Mouse (Mus musculus): ENCODE measurements around the gene Slc3a1. TPM values are rescaled to one million over a fixed set of nuclear protein-coding genes. Genes with fewer than 3 reads are reported as not detected.

Gene Slc3a1
- total RNA-seq, 4 experiments from 2014 or later = not detected

DNA sequence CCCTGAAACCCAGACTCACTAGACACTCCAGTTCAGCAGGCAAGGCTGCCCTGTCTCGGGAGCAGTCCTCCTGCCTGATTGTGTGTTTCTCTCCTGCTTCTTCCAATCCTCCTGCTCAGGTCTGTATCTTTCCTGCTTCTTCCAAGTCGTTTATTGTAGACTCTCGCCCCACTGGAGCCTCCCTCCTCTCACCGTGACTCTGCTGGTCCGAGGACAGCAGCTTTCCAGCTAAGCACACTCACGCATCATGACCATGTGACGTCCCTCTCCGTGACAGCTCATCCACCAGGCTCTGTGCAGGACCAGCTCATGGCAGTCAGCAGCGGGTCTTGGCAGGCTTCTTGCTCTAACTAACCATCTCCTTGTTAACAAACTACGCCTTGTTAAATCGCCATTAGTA, 5.9 kb downstream of the Slc3a1 start:
- no peak for DNase-seq (ENCODE audit: low spot score in 2 of 2)

DNA sequence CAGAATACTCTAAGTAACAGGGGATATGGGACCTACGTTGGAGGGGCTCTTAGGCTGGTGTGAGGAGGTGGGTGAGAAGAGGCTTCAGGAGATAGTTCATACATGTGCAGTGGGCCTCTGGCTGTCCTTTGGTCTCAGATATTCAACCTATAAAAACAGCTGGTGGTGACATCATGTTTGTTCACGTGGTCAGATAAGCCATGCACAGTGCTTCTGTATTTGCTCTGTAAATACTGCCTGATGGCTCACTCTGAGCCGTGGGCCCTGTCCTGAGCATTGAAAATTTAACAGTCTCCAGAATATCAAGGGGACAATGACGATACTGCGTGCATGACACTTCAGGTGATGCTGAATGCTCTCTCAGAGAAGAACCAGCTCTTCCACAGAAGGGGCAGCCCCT, 9.7 kb downstream of the Slc3a1 start:
- DNase-seq (ENCODE audit: low spot score in 2 of 2) = no peak

DNA sequence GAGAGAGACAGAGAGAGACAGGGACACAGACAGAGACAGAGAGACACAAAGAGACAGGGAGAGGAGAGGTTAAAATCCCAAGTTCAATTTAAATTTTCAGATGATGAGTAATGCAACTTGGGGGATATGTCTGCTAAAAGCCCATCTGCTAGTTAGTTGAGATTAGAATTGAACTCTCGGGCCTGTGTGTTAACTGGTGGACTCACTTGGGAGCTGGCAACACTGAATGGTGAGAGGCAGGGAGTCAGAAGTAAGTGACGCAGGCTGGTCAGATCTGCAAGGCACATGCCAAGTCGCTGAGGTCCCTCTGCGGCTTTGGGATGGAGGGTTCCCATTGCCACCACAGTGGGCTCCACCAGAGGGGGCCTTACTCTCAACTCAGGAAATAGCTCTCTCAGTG, 10.1 kb downstream of the Slc3a1 start:
- no peak for DNase-seq (ENCODE audit: low spot score in 2 of 2)

DNA sequence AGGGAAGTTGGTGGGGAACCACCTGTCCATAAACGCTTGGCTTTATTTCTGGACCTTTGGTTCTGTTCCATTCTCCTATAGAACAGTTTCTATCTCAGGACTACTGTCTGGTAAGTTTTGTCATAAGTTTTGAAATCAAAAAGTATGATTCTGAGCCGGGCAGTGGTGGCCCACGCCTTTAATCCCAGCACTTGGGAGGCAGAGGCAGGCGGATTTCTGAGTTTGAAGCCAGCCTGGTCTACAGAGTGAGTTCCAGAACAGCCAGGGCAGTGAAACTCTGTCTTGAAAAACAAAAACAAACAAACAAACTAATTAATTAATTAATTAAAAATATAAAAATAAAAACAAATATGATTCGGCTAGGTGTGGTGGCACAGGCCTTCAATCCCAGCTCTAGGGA, 10.6 kb downstream of the Slc3a1 start:
- no peak for DNase-seq (ENCODE audit: low spot score in 2 of 2)

DNA sequence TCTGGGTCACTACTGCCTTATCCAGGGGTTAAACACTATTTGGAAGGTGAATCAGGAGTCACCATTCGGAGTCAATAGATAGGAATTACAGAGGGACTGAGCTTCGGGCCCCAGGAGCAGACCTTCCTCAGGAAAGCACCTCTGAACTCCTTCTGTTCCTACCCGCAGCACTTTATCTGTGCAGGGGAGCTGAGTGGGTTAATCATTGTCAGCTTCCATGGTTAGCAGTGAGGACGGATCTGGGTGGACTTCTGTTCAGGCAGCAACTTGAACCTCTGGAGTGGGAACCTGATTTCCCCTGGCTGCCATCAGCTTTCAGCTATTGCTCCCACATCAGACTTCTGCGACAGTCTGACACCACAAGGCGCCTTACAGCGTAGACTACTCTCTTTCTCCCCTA, 12.7 kb downstream of the Slc3a1 start:
- DNase-seq (ENCODE audit: low spot score in 2 of 2) = no peak

DNA sequence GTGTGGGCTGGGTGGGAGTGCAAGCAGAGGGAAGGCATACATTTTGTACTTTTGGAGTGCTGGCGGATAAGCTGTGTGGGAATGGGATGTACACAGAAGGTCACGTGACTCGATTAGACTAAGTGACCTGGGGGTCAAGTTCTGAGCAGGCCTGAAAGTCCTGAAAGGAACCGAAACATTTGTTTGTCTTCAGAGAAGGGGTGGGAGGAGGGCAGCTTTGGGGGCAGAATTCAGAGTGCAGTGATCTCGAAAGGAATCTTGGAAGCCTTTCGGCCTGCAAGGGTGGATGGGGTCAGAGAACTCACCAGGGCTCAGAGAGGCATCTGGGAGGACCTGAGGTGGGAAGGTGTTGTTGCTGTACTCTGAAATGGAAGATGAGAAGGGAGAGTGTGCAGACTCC, 14.2 kb downstream of the Slc3a1 start:
- DNase-seq (ENCODE audit: low spot score in 2 of 2) = no peak

DNA sequence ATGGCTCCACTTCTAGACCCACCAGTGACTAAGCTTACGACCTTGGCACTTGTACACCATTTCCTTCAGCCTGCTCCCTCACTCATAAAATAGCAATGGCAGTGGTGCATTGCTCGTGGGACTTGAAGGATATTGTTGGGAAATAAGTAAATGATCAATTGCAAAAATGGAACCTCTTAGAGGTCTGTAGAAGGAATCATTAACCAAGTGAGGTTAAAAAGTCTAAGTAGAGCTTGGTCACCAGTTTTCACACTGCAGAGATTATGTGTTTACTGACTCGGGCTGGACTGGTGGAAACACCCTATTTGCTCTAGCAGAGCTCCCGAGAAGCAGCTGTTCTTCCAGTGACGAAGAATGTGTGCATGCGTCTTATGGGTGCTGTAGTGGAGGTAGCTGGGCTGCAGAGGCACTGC, 15.2 kb downstream of the Slc3a1 start:
- DNase-seq (ENCODE audit: low spot score in 2 of 2) = no peak

DNA sequence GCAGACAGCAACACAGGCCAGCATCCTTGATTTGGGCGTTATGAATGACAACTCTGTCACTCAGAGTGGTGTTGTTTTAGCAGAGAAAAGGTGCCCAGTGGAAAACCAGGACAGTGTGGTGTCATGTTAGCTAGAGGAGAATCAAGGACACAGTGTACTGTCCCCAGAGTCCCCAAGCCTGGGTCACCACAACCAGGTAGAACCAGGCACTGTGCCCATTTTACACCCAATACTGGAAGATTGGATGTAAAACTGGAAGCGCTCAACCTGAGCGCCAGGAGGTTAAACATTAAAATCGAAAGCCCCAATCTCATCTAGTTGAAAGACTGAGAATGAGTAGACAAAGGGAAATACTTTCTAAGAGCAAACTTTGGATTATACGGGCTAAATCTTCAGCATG, 16.3 kb downstream of the Slc3a1 start:
- no peak for DNase-seq (ENCODE audit: low spot score in 2 of 2)

DNA sequence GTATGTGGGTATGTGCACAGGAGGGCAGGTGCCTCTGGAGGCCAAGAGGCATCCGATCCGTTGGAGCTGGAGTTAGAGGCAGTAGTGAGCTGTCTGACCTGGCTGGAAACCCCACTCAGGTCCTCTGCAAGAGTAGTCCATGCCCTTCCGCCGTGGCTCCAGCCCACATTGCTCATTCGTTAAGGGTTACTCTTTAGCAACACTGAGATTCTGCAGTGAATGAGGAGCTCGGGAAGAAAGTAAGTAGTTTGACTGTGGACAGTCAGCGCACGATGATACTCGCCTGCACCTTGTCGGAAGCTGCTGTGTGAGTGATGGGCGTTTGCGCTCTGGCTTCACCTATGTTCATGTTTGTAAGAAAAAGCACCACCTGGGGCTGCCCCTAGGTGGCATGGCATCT, 17.0 kb downstream of the Slc3a1 start:
- no peak for DNase-seq (ENCODE audit: low spot score in 2 of 2)

DNA sequence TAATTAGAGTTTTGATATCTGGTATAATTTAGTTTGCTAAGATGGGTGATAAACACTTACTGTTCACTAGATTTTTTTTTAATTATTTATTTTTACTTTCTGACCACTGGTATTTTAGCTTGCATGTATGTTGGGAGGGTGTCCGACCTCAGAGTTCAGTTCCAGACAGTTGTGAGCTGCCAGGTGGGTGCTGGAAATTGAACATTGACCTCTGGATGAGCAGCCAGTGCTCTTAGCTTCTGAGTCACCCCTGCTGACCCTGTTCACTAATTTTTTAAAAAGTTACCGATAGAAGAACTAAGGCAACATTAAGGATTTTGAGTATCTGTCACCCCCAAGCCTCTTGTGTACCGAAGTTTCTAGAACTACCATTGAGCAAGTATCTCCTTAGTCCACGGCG, 20.2 kb downstream of the Slc3a1 start:
- DNase-seq (ENCODE audit: low spot score in 2 of 2) = no peak

DNA sequence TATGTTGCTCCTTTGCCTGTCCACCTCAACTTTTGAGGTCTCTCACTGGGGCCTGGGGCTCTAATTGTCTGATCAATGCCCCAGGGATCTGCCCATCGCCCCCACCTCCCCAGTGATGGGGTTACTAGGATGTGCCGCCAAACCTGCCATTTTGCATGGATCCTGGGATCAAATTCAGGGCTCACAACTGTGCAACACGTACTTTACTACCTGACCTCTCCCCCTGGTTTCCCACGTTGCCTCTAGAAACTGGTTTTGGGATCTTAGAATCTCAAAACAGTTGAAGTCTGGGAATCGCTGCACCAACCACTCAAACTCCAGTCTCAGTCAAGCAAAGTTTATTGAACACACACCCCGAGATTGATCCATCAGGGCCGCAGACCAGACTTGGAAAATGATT, 30.1 kb downstream of the Slc3a1 start:
- DNase-seq (ENCODE audit: low spot score in 2 of 2) = no peak

DNA sequence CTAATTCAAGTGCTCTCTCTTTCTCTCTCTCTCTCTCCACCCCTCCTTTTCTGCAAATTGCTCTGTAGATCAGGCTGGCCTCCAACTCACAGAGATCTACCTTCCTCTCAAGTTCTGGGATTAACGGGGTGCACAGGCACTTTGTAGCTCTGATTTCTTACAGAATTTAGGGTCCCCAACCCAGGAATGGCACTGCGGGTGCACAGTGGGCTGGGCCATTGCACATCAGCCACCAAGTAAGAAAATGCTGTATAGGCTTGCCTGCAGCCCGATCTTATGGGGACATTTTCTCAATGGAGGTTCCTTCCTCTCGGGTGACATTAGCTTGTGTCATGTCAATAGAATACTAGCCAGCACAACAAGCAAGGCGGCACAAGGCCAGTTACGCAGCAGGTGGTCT, 31.0 kb downstream of the Slc3a1 start:
- DNase-seq (ENCODE audit: low spot score in 2 of 2) = no peak

DNA sequence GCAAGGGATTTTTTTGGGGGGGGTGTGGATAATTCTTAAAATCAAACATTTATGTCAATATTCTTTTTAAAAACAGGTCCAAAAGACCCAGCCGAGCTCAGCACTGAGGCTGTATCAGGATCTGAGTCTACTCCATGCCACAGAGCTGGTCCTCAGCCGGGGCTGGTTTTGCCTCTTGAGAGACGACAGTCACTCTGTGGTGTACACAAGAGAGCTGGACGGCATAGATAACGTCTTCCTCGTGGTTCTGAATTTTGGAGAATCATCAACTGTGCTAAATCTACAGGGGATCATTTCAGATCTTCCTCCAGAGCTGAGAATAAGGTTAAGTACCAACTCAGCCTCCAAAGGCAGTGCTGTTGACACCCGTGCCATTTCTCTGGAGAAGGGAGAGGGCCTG, 35.4 kb downstream of the Slc3a1 start:
- no peak for DNase-seq (ENCODE audit: low spot score in 2 of 2)

DNA sequence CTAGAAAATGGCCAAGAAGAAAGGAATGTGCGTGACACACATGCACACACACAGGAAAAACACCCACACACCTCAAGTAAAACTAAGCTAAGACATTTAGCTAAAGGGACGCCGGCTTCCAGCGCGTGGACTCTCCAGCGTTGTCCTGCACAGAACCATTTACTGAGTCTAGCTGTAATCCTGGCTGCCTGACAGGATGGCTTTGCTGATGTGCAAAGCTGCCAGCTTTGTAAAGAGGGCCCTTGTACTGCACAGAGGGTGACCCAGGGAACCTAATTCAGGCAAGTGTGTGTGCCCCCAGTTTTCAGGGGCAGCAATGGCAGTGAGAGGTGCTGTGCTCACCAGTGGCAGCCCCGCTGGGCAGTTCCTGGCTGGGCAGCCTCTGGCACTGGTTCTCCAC, 39.2 kb downstream of the Slc3a1 start:
- no peak for DNase-seq (ENCODE audit: low spot score in 2 of 2)

DNA sequence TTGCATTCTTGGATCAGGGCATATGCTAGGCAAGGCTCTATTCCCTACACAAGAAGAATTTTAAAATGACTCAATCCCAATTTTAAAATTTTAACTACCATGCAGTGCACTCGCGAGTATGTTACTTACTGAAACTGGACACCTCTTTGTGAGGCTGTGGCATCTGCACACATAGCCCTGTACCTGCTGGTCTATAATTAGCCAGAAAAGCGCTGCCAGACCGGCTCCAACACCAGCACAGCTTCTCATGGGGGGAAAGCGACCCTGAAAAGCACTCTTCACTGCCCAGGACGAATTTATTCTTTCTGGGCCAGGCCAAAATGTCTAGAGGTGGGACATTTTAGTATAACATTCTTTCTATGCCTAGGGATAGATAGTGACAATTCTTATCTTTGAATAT, 42.5 kb downstream of the Slc3a1 start:
- DNase-seq (ENCODE audit: low spot score in 2 of 2) = no peak

DNA sequence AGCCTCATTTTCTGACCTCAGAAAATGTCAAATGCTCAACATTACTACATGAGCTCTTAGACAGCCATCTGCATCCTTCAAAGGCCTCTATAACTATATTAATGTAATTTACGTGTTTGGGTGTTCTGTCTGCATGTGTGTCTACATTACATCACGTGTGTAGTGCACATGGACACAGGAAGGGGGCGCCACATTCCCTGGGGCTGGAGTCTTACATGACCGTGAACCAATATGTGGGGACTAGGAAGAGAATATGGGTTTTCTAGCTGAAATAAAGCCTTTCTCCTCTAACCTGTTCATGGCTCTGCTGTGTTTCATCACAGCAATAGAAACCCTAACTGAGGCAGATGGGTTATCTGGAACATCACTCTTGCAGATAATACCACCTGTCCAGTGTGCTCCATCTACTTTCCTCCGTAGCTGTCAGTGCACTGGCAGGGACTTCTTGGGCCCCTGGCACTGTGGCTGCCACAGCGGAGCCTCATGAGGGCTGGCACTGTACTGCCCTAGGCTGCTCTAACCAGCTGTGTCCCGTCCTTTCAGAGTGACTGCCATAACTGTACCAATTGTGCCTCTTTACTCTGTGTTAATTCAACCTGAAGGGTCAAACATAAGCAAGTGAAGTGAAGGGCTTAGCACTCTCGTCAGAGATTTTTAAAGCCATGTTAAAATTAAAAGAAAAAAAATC, 43.1 kb downstream of the Slc3a1 start:
- no peak for DNase-seq (ENCODE audit: low spot score in 2 of 2)

DNA sequence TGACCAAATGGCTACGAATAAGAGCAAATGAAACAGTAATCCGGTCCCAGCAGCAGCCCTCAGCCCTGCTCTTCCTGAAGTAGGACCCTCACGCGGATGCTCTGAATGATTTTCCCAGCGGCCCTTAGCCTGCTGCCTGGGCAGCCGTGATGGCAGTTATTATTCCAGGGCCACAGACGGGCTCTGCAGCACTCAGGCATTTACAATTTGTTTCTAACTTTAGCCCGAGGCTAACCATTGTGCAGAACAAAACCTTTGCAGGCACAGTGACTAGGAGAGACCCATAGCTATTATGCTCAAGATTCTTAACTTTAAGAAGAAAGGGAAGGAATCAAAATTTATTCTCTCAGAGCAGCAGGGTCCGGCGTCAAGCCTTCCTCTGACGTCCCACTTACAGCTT, 44.2 kb downstream of the Slc3a1 start:
- DNase-seq (ENCODE audit: low spot score in 2 of 2) = no peak

DNA sequence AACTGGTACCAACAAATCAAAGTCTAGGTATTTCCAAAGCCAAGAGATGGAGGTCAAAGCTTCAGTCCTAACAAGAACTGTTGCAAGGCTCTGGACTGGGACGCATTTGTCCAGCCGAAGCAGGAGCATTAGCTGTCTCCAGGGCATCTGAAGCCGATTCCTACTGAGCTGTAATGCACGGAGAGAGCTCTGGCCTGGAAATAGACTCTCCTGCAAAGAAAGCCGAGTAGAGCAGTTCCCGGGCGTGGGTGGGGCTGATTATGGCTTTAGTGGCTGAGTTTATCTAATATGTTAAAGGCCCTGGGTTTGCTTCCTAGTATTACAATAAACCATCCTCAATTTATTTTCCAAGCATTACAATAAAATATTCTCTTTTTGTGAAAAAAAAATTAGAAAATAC, 45.0 kb downstream of the Slc3a1 start:
- DNase-seq (ENCODE audit: low spot score in 2 of 2) = no peak

DNA sequence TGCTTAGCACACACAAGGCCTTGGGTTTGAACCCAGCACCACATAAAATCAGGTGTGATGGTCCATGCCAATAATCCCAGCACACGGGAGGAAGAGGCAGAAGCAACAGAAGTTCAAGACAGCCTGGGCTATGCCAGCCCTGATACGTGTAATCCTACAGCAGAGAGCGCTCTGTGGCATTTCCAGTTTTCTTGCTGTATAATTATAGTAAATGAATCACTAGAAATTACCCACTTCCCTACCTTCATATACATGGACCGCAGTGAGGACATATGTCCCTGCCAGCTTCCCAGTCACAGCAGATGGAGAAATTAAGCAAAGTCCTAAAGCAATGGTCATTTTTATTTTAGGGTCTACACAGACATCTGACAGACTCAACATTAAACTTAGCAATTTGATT, 45.9 kb downstream of the Slc3a1 start:
- DNase-seq (ENCODE audit: low spot score in 2 of 2) = no peak

DNA sequence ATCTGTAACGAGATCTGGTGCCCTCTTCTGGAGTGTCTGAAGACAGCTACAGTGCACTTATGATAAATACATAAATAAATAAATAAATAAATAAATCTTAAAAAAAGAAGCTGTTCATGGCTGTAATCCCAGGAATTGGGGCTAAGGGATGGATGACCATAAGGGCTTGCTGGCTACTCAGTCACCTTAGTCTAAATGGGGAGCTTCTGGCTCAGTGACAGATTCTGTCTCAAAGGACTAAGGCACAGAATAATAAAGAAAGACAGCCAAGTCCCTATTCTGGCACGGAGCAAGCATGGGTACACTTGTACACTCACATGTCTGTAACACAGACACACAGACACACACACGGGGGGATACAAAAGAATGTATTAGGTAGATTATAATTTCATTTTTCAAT, 51.1 kb downstream of the Slc3a1 start:
- no peak for DNase-seq (ENCODE audit: low spot score in 2 of 2)

DNA sequence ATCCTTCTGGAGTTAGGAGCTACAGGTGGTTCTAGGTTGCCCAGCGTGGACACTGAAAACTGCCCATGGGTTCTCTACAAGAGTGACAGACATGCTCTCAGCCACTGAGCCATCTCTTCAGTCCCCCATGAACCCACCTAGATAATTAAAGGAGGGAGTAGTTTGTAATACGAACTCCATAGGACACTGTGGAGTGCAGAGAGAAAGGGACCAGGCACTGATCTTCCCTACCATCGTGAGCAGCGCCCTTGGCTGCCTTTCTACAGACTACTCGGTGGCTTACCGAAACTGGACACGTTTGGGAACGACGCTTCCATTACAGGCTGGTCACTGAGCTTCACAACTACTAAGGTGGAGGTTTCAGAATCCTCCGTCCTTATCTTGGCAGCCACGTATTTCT, 52.6 kb downstream of the Slc3a1 start:
- no peak for DNase-seq (ENCODE audit: low spot score in 2 of 2)

DNA sequence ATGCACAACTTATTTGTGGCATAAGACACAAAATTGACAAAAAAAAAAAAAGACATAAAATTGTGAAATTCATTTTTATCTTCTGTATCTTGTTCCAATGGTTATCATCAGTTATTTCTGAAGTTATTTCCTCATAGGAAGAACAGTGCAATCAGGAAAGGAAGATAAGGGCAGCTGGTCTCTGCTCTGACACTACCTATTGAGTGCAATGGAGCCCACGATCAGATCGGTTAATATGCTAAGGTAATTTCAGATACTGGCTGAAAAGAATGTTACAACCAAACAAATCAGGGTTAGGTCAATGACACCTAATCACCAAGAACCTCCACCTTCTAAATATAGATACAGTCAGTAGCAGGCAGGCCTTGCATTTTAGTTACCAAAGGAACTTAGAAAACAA, 57.2 kb downstream of the Slc3a1 start:
- no peak for DNase-seq (ENCODE audit: low spot score in 2 of 2)

DNA sequence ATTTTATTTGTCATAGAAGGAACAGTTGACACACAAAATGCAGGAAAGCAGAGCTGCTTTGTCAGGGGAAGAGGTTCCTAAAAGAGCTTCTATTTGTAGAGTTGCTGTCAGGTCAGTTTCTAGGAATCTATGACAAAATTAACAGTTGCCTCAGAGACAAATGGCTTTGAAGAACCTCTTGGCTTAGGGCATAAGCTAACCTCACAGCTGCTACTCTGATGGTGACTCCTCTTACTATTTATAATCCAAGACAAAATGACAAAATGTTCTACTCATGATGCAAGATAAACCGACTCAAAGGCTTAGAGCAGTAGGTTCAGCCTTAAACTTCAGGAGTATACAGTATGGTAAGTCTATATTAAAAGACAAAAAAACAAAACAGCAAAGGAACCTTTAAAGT, 58.3 kb downstream of the Slc3a1 start:
- DNase-seq (ENCODE audit: low spot score in 2 of 2) = no peak

DNA sequence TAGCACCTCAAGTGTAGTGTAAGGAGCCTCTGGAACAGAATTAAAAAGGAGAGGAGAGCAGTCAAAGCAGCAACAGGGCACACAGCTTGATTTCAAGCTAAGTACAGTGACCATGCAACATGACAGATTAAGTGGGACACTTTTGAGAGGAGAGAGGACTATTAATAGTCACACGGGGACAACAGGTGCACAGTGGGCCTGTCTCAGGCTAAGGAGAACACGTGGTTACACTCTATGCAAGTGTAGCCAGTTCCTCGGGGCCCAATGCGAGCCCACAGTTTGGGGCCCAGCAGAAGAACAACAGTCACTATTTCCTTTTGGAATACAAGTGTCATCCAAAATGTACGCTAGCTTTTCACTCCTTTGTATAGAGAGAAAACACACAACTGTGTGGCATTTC, 59.4 kb downstream of the Slc3a1 start:
- DNase-seq (ENCODE audit: low spot score in 2 of 2) = peak; percentile 25 to 50
